Mouse (Mus musculus): ENCODE data around the gene Ush1g.

Ush1g gene

DNA sequence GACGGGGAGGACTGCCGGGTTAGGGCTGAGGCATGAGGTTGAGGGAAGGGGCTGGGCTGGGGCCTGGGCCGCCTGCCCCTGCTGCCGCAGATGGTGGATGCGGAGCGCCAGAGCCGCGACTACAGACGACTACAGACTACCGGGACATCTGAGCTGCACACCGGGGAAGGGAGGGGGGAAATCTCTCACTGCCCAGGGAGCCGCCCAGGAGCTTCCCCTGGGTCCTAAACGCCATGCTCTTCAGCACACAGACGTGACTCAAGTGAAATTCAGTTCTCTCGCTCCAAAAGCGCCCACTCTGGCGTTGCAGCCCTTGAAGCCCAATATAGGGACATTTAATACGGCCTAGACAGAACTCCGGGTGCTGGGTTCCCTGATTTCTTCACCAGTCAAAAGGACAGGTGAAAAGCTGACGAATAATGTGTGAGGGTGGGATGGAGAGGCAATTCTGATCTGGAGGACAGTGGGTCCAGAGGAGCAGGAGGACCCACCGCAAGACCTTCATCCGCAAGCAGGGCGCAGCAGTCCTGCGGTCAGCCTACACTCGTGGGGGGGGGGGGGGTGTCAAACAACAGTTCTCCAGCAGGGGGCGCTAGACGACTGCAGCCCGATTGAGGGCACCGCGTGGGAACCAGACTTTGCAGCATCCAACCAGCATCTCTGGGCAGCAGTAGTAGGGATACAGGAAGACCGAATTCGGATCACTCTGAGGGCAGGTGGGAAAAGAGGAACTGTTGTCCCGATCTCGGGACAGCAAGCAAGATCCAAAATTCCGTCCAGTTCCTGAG lies at the start of gene Ush1g:
Gene Ush1g (minus strand): TSS at position 136 of the 788 bp plus-strand sequence.
- WGBS, result 3% methylated on average over 35 of the region's 35 CpGs

DNA sequence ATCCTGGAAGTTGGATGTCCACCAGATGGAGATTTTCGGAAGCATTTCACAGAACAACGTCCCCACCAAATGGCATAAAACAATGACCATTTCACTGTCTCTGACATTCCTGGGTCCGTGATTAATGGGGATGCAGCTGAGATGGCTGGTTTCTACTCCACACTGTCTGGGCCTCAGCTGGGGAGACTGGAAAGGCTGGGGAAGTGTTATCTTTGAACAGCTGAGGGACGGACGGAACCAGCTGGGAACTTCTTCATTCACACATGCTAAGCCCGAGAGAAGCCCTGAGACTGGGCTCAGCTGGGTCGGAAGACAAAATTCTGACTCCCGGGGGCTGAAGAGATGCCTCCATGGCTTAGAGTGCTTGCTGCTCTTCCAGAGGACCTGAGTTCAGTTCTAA lies 49.5 kb upstream of the Ush1g start:
- WGBS, result 73% methylated on average over 8 of the region's 8 CpGs

DNA sequence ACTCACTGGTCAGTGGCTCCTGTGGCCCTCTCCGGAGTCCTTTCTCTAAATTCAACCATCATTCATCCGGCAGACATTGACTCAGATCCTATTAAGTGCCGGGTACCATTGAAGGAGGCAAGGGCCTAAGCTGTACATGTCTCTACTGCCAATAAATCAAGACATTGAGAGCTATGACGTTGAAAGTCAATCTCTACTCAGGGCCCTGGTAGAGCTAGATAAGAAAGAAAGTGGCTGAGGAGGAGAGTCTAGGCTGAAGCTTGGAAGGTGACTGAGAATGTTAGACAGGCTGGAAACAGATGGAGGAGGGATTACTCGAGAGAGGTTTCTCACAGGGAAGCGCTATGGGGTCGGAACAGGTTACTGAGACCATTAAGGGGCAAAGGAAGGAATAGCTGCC lies 48.5 kb upstream of the Ush1g start:
- 84% methylated on average over 7 of the region's 7 CpGs for WGBS

GRCm38 (mm10) chr11:115367395-115367944 lies 45.6 kb upstream of the Ush1g start, which contains the start of gene Hid1:
TSS of gene Hid1 (minus strand) at chr11:115367756.
- whole genome bisulfite sequencing, result 1% methylated on average over 39 of the region's 39 CpGs

DNA sequence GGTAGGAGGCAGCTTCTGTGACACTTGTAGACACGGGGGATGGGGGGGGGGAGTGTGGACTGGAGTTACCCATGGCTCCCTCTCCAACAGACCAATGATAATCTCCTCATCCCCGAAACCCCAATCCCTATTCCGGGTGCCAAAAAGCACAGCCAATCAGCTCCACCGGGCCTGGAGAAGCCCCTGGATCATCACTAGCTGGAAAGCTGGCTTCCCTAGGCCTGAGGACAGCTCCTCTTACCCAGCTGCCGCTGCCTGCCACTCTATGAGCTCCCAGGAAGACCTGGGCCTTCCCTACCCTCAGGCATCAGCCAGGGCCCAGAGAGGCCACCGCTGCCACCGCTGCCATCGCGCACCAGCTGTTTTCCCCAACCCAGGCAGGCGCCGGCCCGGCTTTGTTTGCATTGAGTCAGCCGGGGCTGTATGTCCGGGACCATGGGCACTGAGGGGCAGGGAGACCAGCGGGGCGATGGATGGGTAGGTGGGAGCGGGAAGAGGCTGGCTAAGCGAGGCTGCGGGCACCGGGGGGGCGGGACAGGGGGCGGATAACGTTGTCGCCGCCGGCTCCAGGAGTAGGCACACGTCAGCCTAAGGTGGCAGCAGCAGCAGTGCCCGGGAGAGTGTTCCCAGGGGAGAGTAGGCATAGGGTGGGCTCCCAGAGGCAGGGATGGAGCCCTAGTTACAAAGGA lies 45.0 kb upstream of the Ush1g start:
- 2% methylated on average over 28 of the region's 28 CpGs for WGBS

DNA sequence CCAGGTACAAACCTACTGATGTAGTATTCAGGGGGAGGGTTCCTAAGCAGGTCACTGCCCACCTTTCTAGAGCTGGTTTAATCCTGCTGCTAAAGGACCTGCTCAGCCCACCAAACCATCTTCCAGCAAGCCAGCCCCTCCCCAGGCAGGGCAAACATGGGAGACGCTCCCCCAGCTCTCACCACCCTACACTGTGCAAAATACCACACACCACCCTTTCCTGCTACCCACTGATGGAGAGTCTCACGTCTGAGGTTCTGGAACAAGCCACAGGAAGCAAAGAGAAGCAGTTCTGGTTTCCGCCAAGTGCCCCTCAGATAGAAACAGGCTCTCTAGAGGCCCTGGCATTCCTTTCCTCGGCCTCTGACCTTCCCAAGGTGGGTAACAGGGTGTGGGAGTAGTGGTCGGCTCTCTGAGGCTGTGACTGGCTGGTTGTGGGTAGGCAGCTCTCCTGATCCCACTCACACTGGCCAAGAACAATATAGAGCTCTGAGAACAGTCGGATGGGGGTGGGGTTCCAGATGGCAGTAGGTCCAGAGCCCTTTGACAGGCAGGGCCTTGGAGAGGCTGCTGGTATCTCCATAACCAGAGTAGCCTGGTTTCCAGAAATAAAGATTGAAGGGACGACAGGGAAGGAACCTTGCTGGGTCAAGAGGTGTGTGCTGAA lies 44.3 kb upstream of the Ush1g start:
- WGBS, result 31% methylated on average over 7 of the region's 7 CpGs

- 73% methylated on average over 3 of the region's 3 CpGs for WGBS
Measured at GRCm38 (mm10) chr11:115364136-115364535, 42.3 kb upstream of the Ush1g start.

DNA sequence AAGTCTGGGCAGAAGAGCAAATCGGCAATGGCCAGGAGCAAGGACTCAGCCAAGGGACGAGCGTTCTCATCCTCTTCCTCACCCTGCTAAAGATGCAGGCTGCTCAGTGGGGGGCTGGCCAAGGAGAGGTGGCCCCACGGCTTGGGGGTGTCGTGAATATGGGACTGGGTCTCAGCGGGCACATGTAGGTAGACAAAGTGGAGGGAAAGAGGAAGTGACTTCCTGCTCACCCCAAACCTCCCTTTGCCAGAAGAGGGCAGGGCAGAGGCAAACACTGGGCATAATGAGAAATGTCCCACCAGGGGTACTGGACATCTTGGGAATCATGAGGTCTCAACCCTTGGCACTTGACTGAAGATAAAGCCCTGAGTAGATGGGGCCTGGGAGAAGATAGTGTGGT lies 37.9 kb upstream of the Ush1g start:
- 49% methylated on average over 6 of the region's 6 CpGs for WGBS

GRCm38 (mm10) chr11:115359293-115359692 lies 37.5 kb upstream of the Ush1g start:
- WGBS, result 34% methylated on average over 3 of the region's 3 CpGs

GRCm38 (mm10) chr11:115358468-115358867 lies 36.6 kb upstream of the Ush1g start:
- WGBS, result 15% methylated on average over 5 of the region's 5 CpGs

- WGBS, result 11% methylated on average over 8 of the region's 8 CpGs
Measured at GRCm38 (mm10) chr11:115354183-115354582, 32.3 kb upstream of the Ush1g start.

DNA sequence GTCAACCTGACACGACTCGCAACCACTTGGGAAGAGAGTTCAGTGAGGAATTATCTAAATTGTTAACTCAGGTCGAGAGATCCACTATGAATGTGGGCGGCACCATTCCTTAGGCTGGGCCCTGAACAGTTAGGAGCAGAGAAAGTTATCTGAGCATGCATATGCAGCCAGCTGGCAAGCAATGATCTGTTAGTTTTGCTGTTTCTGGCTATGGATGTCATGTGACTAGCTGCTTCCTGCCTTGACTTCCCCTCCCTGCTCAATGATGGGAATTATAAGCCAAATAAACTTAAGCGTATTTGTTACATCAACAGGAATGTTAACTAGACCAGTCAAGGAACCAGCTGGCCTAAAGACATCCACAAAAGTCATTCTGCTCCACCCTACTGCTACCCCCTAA lies 31.5 kb upstream of the Ush1g start:
- 93% methylated on average over 5 of the region's 5 CpGs for whole genome bisulfite sequencing

DNA sequence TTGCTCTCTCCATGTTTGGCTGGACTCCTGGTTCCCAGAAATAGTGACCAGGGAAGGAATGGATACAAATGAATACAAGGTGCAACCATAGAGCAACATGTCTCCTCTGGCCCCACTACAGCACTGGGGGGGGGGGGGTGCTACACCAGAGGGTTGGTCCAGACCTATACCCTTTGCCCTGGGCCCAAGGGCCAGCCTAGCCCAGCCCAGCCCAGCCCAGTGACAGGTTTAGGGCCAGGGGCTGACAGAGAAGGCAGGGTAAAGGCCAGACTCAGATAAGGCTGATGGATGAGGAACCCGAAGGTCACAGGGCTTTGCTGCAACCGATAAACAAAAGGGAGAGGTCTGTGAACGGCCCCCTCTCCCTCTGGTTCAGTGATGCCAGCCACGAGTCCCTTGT lies 28.1 kb upstream of the Ush1g start:
- WGBS, result 80% methylated on average over 4 of the region's 4 CpGs

- 69% methylated on average over 17 of the region's 17 CpGs for WGBS
Measured at GRCm38 (mm10) chr11:115348681-115349248, 26.9 kb upstream of the Ush1g start.

DNA sequence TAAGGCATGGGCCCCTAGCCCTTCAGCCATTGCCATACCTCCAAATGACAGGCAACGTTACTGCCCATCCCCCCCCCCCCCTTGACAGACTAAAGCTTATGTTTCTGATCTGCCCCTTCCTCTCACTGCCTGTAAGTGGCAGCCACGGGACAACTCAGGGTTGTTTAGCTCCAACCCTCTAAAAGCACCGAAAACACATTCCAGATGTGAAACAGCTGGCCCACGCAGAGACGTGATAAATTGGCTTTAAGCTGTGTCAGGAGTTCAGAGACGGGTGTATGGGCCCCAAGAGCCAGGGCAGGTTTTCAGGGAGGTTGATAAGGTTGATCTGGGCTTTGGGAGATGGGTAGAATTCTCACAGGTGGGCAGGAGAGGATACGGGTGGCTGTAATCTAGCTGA lies 23.7 kb upstream of the Ush1g start:
- 49% methylated on average over 7 of the region's 7 CpGs for WGBS

DNA sequence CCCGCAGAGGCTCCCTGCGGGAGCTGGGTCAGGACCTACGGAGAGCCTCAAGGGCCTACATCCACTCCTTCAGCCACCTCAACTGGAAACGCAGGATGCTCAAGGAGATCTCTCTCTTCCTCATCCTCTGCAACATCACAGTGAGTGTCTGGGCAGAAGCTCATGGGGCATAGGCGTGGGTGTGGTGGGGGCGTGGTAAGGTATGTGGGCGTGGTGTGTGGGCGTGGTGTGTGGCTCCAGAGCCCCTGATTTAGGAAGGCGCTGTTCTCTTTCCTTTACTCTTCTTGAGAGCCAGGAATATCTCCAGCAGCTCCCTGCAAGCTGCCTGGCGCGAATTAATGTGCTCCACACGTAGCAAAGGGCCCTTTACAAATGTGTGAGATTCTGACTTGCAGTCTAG lies 23.1 kb upstream of the Ush1g start:
- 26% methylated on average over 12 of the region's 12 CpGs for WGBS

GRCm38 (mm10) chr11:115341866-115342265 lies 20.0 kb upstream of the Ush1g start:
- 73% methylated on average over 6 of the region's 6 CpGs for WGBS

GRCm38 (mm10) chr11:115341246-115341645 lies 19.4 kb upstream of the Ush1g start:
- 33% methylated on average over 2 of the region's 2 CpGs for WGBS

DNA sequence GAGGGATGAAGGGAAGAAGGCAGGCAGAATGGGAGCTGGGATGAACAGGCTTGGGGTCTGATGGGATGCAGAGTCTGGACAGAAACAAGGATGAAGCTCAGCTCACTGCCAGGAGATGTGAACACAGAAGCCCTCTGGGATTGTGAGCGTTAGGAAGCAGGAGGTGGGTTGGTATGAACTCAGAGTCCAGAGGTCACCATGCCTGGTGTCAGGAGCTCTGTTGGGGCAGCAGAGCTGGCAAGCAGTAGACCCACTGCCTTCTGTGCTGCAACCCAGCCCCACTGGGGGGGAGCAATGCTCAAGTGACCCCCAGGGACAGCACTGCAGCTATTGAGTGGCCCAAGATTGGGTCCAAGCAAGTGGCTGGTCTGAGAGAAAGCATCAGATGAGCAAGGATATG lies 16.0 kb upstream of the Ush1g start:
- WGBS, result 68% methylated on average over 1 of the region's 1 CpGs

DNA sequence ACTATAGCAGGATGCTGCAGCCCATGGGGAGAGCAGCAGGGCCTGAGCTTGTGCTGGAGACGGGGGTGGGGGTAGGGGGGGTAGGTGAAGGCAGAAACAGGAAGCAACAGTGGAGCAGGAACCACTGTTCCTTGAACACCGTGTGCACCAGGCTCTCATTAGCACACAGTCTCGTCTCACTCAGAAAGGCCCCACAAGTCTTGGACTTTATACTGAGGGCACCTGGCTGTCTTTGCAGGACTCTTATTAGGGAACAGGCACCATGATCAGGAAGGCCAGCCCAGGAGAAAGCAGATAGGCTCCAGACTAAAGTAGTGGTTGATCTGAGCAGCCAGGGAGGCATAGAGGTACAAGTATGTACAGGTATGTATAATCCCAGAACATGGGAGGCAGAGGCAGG lies 15.5 kb upstream of the Ush1g start:
- 62% methylated on average over 3 of the region's 3 CpGs for WGBS

GRCm38 (mm10) chr11:115336115-115336514 lies 14.3 kb upstream of the Ush1g start:
- 29% methylated on average over 6 of the region's 6 CpGs for WGBS

GRCm38 (mm10) chr11:115335223-115335622 lies 13.4 kb upstream of the Ush1g start:
- WGBS, result 31% methylated on average over 12 of the region's 12 CpGs
